Mouse (Mus musculus) heart, adult 8-10 months (tissue): ENCODE results near the gene Tmf1. TPM values are rescaled to one million over a fixed set of nuclear protein-coding genes. Genes with fewer than 3 reads are reported as not detected.
A peak's percentile ranks its signal among the peaks of the same experiment; 100 is the strongest.

Experiments used
- DNase-seq: peaks from one replicate; pipeline ENCODE4 v3.0.0; 2022; ENCODE audit warnings: low spot score
- total RNA-seq, 4 experiments: library from RNA; stranded (reverse); gene quantifications; 2 replicates each; pipeline ENCODE4 v1.2.4; 2022

Gene Tmf1
- total RNA-seq, result 10 to 100 TPM; 36.6 to 42.0 (median 41.6) TPM

- peak; percentile 95 for DNase-seq
These were observed at the start of gene Tmf1 for GRCm38 (mm10) chr6:97178491-97179366. TSS of gene Tmf1 (minus strand) at chr6:97179122.

- no peak for DNase-seq
These were observed 48.3 kb upstream of the Tmf1 start for GRCm38 (mm10) chr6:97227067-97227847.

- DNase-seq, result no peak
These were observed 47.2 kb upstream of the Tmf1 start for GRCm38 (mm10) chr6:97226083-97226491.

GRCm38 (mm10) chr6:97224505-97224904, 45.6 kb upstream of the Tmf1 start:
- no peak for DNase-seq

- DNase-seq, result no peak
These were observed 44.6 kb upstream of the Tmf1 start for GRCm38 (mm10) chr6:97223566-97223965.

- no peak for DNase-seq
These were observed 44.1 kb upstream of the Tmf1 start for GRCm38 (mm10) chr6:97222931-97223467.

GRCm38 (mm10) chr6:97222321-97222720, 43.4 kb upstream of the Tmf1 start:
- DNase-seq, result no peak

GRCm38 (mm10) chr6:97221205-97222025, 42.5 kb upstream of the Tmf1 start:
- DNase-seq, result no peak

- no peak for DNase-seq
These were observed 41.8 kb upstream of the Tmf1 start for GRCm38 (mm10) chr6:97220672-97221071.

- no peak for DNase-seq
These were observed 37.4 kb upstream of the Tmf1 start for GRCm38 (mm10) chr6:97216154-97216821.

- peak; percentile 63 for DNase-seq
These were observed 33.1 kb upstream of the Tmf1 start for GRCm38 (mm10) chr6:97211981-97212380.

- no peak for DNase-seq
These were observed 32.2 kb upstream of the Tmf1 start for GRCm38 (mm10) chr6:97210962-97211601.

GRCm38 (mm10) chr6:97210191-97210961, 31.5 kb upstream of the Tmf1 start, which contains the start of gene Arl6ip5:
TSS of gene Arl6ip5 (plus strand) at chr6:97210689.
- peak; percentile 92 for DNase-seq

GRCm38 (mm10) chr6:97209751-97210150, 30.8 kb upstream of the Tmf1 start:
- no peak for DNase-seq

- no peak for DNase-seq
These were observed 30.3 kb upstream of the Tmf1 start for GRCm38 (mm10) chr6:97209201-97209600.

- no peak for DNase-seq
These were observed 29.5 kb upstream of the Tmf1 start for GRCm38 (mm10) chr6:97208406-97208805.

GRCm38 (mm10) chr6:97207085-97207484, 28.2 kb upstream of the Tmf1 start:
- DNase-seq, result no peak

GRCm38 (mm10) chr6:97205439-97205885, 26.5 kb upstream of the Tmf1 start, which contains the start of gene Uba3:
TSS of gene Uba3 (minus strand) at chr6:97205647.
- peak; percentile 99 for DNase-seq

GRCm38 (mm10) chr6:97204952-97205351, 26.0 kb upstream of the Tmf1 start:
- no peak for DNase-seq
